Mouse (Mus musculus) bone marrow, adult 2 months (tissue): ENCODE data around the gene Slc12a5.

Source experiments
- CTCF ChIP-seq: fragments of 200-500 bp; IDR thresholded peaks from 2 replicates; pipeline ENCODE4 v1.5.1; 2011; ENCODE audit warnings: low read length, control low read depth; ENCODE audit not compliant: control insufficient read depth, insufficient read depth
- POLR2A ChIP-seq: fragments of 200-500 bp; IDR thresholded peaks from 2 replicates; pipeline ENCODE4 v1.6.1; 2011; ENCODE audit warnings: low read depth, mild to moderate bottlenecking, control low read depth, low read length, borderline replicate concordance; ENCODE audit not compliant: control insufficient read depth

DNA sequence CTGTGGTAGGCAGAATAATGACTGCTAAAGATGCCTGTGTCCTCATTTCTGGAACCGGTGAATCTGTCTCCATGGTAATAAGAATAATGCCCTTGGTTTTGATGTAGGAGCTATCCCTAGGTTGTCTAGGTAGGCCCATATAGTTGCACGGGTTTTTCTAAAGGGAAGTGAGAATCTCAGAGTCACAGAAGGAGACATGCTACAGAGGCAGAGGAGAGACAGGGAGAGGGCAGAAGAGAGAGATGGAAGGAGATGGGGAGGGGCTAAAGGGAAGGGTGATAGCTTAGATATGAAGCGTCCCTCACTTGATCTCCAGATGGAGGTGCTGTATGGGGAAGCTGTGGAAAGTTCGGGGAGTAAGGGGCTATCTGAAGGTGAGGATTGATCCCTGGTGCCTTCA lies 76.8 kb downstream of the Slc12a5 start:
- TF ChIP-seq POLR2A (no peak), CTCF (no peak)
